ENCODE assay signal across 34 mouse cellular contexts in the genomic region with DNA sequence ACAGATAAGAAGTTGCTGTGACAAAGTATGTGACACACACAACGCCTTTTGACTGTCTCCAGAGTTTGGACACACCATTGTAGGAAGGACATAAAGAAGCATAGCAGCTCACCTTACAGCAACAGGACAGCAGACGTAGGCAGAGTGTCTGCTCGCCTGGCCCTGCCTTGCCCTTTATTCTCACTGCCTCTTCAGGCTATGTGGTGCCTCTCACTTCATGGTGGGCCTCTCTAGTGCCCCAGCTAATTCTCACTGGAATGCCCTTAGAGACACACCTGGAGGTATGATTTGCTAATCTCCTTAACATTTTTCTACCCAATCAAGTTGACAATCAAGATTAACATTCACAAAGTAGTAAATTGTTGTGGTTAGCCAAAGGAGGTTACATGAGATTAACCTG.
"Had no signal": no experiment of that assay in that cellular context is flagged by ENCODE, and none has a peak within 500 bp of the region (broad histone marks: within the 10 kb centered on the region; RNA-seq: fewer than 3 reads in every experiment).

No protein-coding gene starts in this region.

- H3K4me2 ChIP-seq: heart, embryonic 11.5 days; heart, embryonic 12.5 days; heart, embryonic 13.5 days; heart, embryonic 15.5 days; hindbrain, embryonic 12.5 days; hindbrain, embryonic 13.5 days; hindbrain, embryonic 14.5 days; hindbrain, embryonic 15.5 days; intestine, embryonic 15.5 days; kidney, embryonic 15.5 days had no signal

- H3K27ac ChIP-seq: heart, embryonic 10.5 days; heart, embryonic 13.5 days; heart, embryonic 15.5 days; hindbrain, embryonic 10.5 days; hindbrain, embryonic 12.5 days; hindbrain, embryonic 13.5 days; hindbrain, embryonic 14.5 days; hindbrain, embryonic 15.5 days; hindbrain, postnatal 0 days; intestine, embryonic 15.5 days; kidney, embryonic 15.5 days; kidney, postnatal 0 days; layer of hippocampus, adult 2 months; left cerebral cortex, adult 2 months had no signal

- H3K4me3 ChIP-seq: heart, embryonic 10.5 days; heart, embryonic 12.5 days; heart, embryonic 13.5 days; heart, embryonic 15.5 days; hindbrain, embryonic 10.5 days; hindbrain, embryonic 12.5 days; hindbrain, embryonic 13.5 days; hindbrain, embryonic 15.5 days; intestine, embryonic 15.5 days; kidney, embryonic 15.5 days; layer of hippocampus, adult 2 months; left cerebral cortex, adult 2 months had no signal

- H3K27me3 ChIP-seq: heart, embryonic 12.5 days; heart, embryonic 13.5 days; heart, embryonic 15.5 days; hindbrain, embryonic 12.5 days; hindbrain, embryonic 13.5 days; hindbrain, embryonic 15.5 days; intestine, embryonic 15.5 days; kidney, embryonic 15.5 days had no signal

- DNase-seq: heart, postnatal 10 days; heart, postnatal 14 days; heart, postnatal 36 days; heart, postnatal 4 days; kidney, adult 11 months; kidney, adult 18-20 months; kidney, adult 2 months; kidney, adult 8-10 months; kidney, adult 9 months; kidney, postnatal 10 days; kidney, postnatal 14 days; kidney, postnatal 25 days; kidney, postnatal 36 days; kidney, postnatal 4 days; layer of hippocampus, adult 9-11 months; layer of hippocampus, postnatal 36 days had no signal

- H3K9me3 ChIP-seq: heart, embryonic 10.5 days; heart, embryonic 12.5 days; heart, embryonic 13.5 days; heart, embryonic 15.5 days; hindbrain, embryonic 10.5 days; hindbrain, embryonic 12.5 days; hindbrain, embryonic 13.5 days; hindbrain, embryonic 15.5 days; intestine, embryonic 15.5 days; kidney, embryonic 15.5 days had no signal

- H3K36me3 ChIP-seq: heart, embryonic 10.5 days; heart, embryonic 12.5 days; heart, embryonic 13.5 days; heart, embryonic 15.5 days; hindbrain, embryonic 10.5 days; hindbrain, embryonic 12.5 days; hindbrain, embryonic 13.5 days; hindbrain, embryonic 15.5 days; intestine, embryonic 15.5 days; kidney, embryonic 15.5 days had no signal

- ATAC-seq: hindbrain, embryonic 16.5 days; hindbrain, postnatal 0 days; inflammation-experienced regulatory T-cells, adult 6 months; intestine, embryonic 15.5 days had no signal

- H3K4me1 ChIP-seq: heart, embryonic 10.5 days; heart, embryonic 13.5 days; heart, embryonic 15.5 days; hindbrain, embryonic 10.5 days; hindbrain, embryonic 12.5 days; hindbrain, embryonic 13.5 days; hindbrain, embryonic 15.5 days; intestine, embryonic 15.5 days; kidney, embryonic 15.5 days had no signal

- H3K9ac ChIP-seq: heart, embryonic 12.5 days; heart, embryonic 13.5 days; heart, embryonic 15.5 days; hindbrain, embryonic 12.5 days; hindbrain, embryonic 13.5 days; hindbrain, embryonic 14.5 days; hindbrain, embryonic 15.5 days; intestine, embryonic 15.5 days; kidney, embryonic 15.5 days had no signal
